Mouse (Mus musculus) heart, adult 10 weeks (tissue): ENCODE data around the gene Nme6. TPM values are rescaled to one million over a fixed set of nuclear protein-coding genes. Genes with fewer than 3 reads are reported as not detected.

Experiments used
- polyA plus RNA-seq: library from polyadenylated mRNA; stranded (reverse); fragments of 350-450 nt; fragmentation: Illumina TruSeq; extraction: RNeasy Lipid Tissue Mini Kit (QIAGEN cat#74804); gene quantifications from one replicate; pipeline ENCODE4 v1.2.3, GENCODE M21; 2014; ENCODE audit warnings: low read depth, low replicate concordance

Gene Nme6
- polyA plus RNA-seq: 30.3 TPM

DNA sequence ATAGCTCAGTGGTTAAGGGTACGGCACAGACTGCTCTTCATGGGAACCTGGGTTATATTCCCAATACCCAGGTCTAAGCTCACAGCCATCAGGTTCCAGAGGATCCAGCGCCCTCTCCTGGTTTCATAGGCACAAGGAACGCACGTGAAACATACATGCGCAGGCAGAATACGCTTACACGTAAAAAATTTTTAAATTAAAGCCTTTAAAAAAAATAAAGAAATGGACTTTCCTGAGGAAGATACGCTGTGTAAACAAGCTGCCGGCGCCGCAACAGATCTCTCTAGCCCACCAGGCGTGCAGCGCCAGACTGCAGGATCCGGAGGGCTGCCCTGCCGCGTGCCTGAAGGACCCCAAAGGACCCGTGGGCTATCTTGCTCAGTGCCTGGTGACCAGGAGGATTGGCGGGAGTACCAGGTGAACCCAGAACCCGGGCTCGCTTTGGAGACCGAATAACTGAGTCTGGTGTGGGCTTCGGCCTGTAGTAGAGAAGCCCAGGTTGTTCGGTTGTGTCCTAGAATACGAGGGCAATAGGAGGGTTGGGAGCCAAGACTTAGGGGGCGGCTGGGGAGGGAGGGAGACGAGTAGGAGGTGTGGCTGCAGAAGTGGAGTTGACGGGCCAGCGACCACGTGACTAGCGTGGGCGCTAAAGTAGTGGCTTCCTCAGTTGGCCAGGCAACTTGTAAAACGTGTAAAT lies at the start of gene Nme6:
Gene Nme6 (plus strand): TSS at position 359 of the 697 bp plus-strand sequence.

DNA sequence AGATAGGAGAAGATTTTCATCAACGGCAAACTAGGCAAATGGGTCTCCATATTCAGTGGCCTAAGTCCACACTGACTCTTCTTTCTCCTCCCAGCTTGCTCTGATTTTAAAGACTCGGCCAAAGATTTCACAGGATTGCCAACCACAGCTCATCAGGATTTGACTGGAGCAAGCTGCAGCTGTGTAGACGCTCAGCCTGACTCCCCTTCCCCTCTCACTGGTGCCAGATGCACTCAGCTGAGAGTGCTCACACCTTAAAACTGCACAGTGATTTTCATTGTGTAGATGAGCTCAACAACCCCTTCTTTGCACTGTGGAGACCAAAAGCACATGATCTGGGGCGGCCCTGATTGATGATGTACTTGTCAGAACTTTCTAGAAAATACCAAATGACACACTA lies 42.0 kb upstream of the Nme6 start, which contains the start of gene Fbxw27:
Gene Fbxw27 (minus strand): TSS at position 101 of the 400 bp plus-strand sequence.

DNA sequence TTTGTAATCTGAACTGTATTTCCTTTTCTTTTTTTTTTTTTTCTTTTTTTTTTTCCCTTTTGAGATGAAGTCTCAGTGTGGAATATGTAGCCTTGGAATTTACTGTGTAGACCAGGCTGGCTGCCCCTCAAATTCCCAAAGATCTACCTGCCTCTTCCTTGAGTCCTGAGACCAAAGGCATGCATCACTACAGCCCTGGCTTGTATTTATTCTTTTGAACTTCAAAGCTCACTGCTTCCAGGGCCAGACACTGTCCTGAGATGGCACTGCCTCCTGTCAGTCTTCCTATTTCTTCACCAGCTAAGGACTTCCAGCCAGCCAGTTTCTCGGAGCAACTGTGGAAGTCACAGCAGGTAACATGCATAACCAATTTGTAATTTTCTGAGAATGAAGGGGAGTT lies 20.6 kb upstream of the Nme6 start, which contains the start of gene Spink8:
Gene Spink8 (plus strand): TSS at position 301 of the 400 bp plus-strand sequence.

DNA sequence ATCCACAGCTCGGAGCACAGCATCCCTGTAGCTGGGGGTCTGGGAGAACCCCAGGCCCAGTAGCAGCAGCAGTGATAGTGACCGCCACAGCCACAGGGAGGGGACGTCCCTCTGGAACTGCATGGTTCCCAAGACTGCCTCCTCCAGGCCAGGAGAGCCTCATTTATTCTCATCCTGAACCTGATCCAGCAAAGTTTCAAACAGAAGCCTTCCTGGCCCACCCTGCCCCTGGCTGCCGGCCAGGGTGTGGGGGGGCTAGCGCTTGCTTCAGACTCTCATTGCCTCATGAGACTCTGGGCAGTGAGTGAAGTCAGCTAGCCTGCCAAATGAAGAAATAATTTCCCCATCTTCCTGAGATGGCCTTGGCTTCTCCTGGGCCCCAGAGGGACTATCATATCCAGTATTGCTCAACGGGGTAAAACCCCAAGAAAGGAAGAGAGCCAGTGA lies 16.8 kb downstream of the Nme6 start, which contains the start of gene Camp:
Gene Camp (minus strand): TSS at position 306 of the 447 bp plus-strand sequence.

DNA sequence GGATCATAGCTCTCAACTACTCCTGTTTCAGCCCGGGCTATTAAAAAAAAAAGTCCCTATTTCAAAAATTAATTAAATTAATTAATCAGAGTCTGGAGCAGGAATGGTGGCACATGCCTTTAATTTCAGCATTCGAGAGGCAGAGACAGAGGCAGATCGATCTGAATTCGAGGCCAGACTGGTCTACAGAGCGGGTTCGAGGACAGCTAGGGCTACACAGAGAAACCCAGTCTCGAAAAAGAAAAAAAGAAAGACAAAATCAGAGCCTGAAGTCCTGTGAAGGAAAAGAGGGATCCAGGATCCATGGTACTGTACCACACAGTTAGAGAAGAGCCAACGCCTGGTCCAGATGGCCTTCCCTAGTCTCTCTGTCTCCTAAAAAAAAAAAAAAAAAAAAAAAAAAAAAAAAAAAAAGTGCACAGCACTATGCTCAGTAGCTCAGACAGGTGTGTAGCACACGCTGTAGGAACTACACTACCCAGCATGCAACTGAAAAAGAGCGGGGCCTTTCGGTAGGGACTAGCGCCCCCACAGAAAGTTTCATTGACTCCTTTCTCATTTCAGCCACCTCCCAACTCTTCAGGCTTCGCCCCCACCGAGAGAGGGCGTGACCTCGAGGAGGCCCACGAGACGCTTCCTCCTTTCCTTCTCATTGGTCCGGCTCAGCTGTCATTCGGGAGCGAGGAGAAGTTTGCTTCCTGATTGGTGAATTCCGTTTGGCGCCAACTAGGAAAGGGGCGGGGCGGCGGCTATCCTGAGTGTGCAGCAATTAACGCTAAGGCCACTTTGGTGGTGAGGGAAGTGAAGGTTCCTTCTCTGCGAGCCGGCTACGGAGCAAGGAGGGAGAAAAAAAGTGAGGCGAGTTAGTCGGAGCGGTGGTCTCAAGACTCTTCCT lies 42.5 kb downstream of the Nme6 start, which contains the start of gene Cdc25a:
Gene Cdc25a (plus strand): TSS at position 783 of the 895 bp plus-strand sequence.

Other genes starting within 250 kb of the Nme6 start
- gene Fbxw24, start 206.7 kb upstream of the Nme6 start, polyA plus RNA-seq: not detected
- gene Fbxw25, start 168.1 kb upstream of the Nme6 start, polyA plus RNA-seq: not detected
- gene Fbxw18, start 130.0 kb upstream of the Nme6 start, polyA plus RNA-seq: not detected
- gene Fbxw26, start 86.7 kb upstream of the Nme6 start, polyA plus RNA-seq: not detected
- not detected for gene Fbxw27, start 42.1 kb upstream of the Nme6 start, polyA plus RNA-seq
- gene Spink8, start 20.5 kb upstream of the Nme6 start, polyA plus RNA-seq: not detected
- not detected for gene Camp, start 16.9 kb downstream of the Nme6 start, polyA plus RNA-seq
- gene Cdc25a, start 42.8 kb downstream of the Nme6 start, polyA plus RNA-seq: 4.0 TPM
- 202 TPM for gene Map4, start 98.7 kb downstream of the Nme6 start, polyA plus RNA-seq